Mouse (Mus musculus) heart, adult 2 months (tissue): ENCODE data around the gene Asap2.

Experiments used
- CTCF ChIP-seq: fragments of 200-600 bp; IDR thresholded peaks from 2 replicates; pipeline ENCODE4 v1.8.1; 2022; ENCODE audit warnings: antibody characterized with exemption, mild to moderate bottlenecking, moderate library complexity
- EP300 ChIP-seq: fragments of 200-500 bp; IDR thresholded peaks from 2 replicates; pipeline ENCODE4 v1.6.1; 2011; ENCODE audit warnings: low read depth, low read length, control low read depth; ENCODE audit not compliant: insufficient read depth
- POLR2A ChIP-seq: fragments of 200-500 bp; IDR thresholded peaks from 2 replicates; pipeline ENCODE4 v1.6.1; 2011; ENCODE audit warnings: mild to moderate bottlenecking, low read depth, low read length, control low read depth; ENCODE audit not compliant: insufficient read depth

DNA sequence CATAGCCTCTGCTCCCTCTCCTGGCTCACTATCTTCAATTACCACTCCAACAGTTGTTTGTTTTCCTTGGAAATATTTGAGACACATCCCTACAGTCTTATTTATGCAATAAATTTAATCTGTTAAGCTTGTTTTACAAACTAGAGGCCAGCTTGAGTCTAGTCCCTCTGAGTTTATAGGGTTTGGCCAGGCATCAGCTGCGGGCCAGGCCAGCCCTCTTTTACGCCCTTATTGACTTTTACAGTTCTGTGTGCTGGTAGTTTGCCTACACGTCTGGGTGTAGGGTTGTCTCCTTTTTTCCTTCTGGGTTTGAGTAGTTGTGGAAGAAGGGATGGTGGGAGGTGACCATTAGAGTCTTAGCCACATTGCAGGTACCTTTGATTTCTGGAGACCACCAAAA is 173.4 kb downstream of the Asap2 start:
- TF ChIP-seq CTCF (no peak), EP300 (no peak), POLR2A (no peak)
